Comparison of ENCODE assay signal across 9 mouse cellular contexts in the genomic region with DNA sequence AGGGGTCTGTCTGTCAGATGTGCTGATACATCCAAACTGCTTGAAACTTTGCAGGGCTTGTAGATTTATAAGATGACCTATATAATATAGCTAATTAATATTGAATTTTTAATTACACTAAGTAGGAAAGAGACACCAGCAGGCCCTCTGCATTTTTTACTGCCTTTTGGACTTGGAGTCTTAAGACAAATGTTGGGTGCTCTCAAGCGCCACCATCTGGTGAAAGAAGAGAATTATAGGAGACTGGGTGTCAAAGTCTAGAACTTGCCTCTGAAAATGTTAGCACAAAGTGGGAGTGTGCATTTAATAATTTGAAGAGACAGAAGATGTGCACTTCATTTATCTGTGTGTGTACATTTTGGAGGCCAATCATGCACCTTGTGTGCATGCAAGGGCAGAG.
DNase-seq lines count a peak whose midpoint lies in the region; TF ChIP-seq lines count a peak whose summit lies in the region.
"Had no signal": no experiment of that assay in that cellular context is flagged by ENCODE, and none has a peak within 500 bp of the region (broad histone marks: within the 10 kb centered on the region; RNA-seq: fewer than 3 reads in every experiment).

No protein-coding gene starts in this region.

- peak; percentile 53 for DNase-seq in gastrocnemius, adult 2 months
- DNase-seq in gastrocnemius, postnatal 25 days: no peak
- peak; percentile 27 for DNase-seq in ovary, postnatal 14 days (ENCODE audit: low spot score)
- DNase-seq in ovary, postnatal 36 days (ENCODE audit: low spot score): no peak
- DNase-seq in cerebellum, adult 9-10 months: peak; percentile 82
- peak; percentile 69 for DNase-seq in kidney, adult 9 months
- peak; percentile 45 for DNase-seq in right cerebral cortex, postnatal 14 days
- DNase-seq in ovary, postnatal 10 days (ENCODE audit: low spot score): no peak

- H3K27ac ChIP-seq in gastrocnemius, adult 2 months: 0 out of 2 replicates have a peak overlapping the region, but pooled peaks have one; percentile 12
- H3K27ac ChIP-seq: macrophage had no signal

- intact Hi-C loops in gastrocnemius, adult 2 months (cut with DNase I): loop anchor here (2.0 to 5.0 kb wide), 4 partner anchors 37 to 147 kb away; a partner anchor contains a TSS

- no peak overlapping the region for H3K4me3 ChIP-seq in gastrocnemius, adult 2 months

- TF ChIP-seq CTCF in gastrocnemius, adult 2 months (IDR thresholded peaks at IDR 0.05): peak; percentile 82

Comparison
In these comparisons a context has a peak if more than half of its experiments do, and no peak if none do; other contexts are left out.
1. DNase-seq: peak in gastrocnemius, adult 2 months (single experiment), ovary, postnatal 14 days (single experiment), cerebellum, adult 9-10 months (single experiment), kidney, adult 9 months (single experiment) and right cerebral cortex, postnatal 14 days (single experiment); none in gastrocnemius, postnatal 25 days (single experiment), ovary, postnatal 36 days (single experiment) and ovary, postnatal 10 days (single experiment).